Mouse (Mus musculus) midbrain, embryonic 13.5 days (tissue): ENCODE measurements around the gene Gucy2e. TPM values are rescaled to one million over a fixed set of nuclear protein-coding genes. Genes with fewer than 3 reads are reported as not detected.
A peak's percentile ranks its signal among the peaks of the same experiment; 100 is the strongest.

Experiments used
- ATAC-seq: fragments of 200-750 bp; cut with Nextera tagmentation; 2 replicates; pipeline ENCODE4 v1.8.0; 2017; ENCODE audit warnings: mild to moderate bottlenecking, moderate TSS enrichment, moderate library complexity
- H3K27ac ChIP-seq: fragments of 300-500 bp; sonication (generic); 2 replicates; pipeline ENCODE4 v1.5.1; 2015; ENCODE audit warnings: inconsistent platforms, mild to moderate bottlenecking, moderate library complexity
- H3K27me3 ChIP-seq: fragments of 300-500 bp; sonication (generic); 2 replicates; pipeline ENCODE4 v1.6.1; 2015; ENCODE audit warnings: mild to moderate bottlenecking, inconsistent platforms
- H3K36me3 ChIP-seq: fragments of 300-500 bp; sonication (generic); 2 replicates; pipeline ENCODE4 v1.6.1; 2015; ENCODE audit warnings: mild to moderate bottlenecking, inconsistent platforms
- H3K4me1 ChIP-seq: fragments of 300-500 bp; sonication (generic); replicated peaks from 2 replicates; pipeline ENCODE4 v1.6.1; 2015; ENCODE audit warnings: inconsistent platforms
- H3K4me2 ChIP-seq: fragments of 300-500 bp; sonication (generic); replicated peaks from 2 replicates; pipeline ENCODE4 v1.6.1; 2015; ENCODE audit warnings: moderate library complexity, mild to moderate bottlenecking, inconsistent platforms
- H3K4me3 ChIP-seq: fragments of 300-500 bp; sonication (generic); replicated peaks from 2 replicates; pipeline ENCODE4 v1.5.1; 2015; ENCODE audit warnings: mild to moderate bottlenecking, inconsistent platforms
- H3K9ac ChIP-seq: fragments of 300-500 bp; sonication (generic); replicated peaks from 2 replicates; pipeline ENCODE4 v1.6.1; 2015; ENCODE audit warnings: mild to moderate bottlenecking, inconsistent platforms
- H3K9me3 ChIP-seq: fragments of 300-500 bp; sonication (generic); 2 replicates; pipeline ENCODE4 v1.6.1; 2016; ENCODE audit warnings: mild to moderate bottlenecking, inconsistent platforms
- WGBS: fragments of 180-500 bp; shearing (Covaris S2); methylation state at CpG from one replicate; pipeline ENCODE4 v1.1.7; 2015; 5-methylcytosine and 5-hydroxymethylcytosine counted together
- polyA plus RNA-seq: library from polyadenylated mRNA; unstranded; fragments of >200 nt; fragmentation: Nextera tagmentation; extraction: Ambion mirVana; gene quantifications from 2 replicates; pipeline ENCODE4 v1.2.1, GENCODE M21; 2015

The Gucy2e gene
- polyA plus RNA-seq, 1 experiment from 2014 or later = 0.42 TPM

DNA sequence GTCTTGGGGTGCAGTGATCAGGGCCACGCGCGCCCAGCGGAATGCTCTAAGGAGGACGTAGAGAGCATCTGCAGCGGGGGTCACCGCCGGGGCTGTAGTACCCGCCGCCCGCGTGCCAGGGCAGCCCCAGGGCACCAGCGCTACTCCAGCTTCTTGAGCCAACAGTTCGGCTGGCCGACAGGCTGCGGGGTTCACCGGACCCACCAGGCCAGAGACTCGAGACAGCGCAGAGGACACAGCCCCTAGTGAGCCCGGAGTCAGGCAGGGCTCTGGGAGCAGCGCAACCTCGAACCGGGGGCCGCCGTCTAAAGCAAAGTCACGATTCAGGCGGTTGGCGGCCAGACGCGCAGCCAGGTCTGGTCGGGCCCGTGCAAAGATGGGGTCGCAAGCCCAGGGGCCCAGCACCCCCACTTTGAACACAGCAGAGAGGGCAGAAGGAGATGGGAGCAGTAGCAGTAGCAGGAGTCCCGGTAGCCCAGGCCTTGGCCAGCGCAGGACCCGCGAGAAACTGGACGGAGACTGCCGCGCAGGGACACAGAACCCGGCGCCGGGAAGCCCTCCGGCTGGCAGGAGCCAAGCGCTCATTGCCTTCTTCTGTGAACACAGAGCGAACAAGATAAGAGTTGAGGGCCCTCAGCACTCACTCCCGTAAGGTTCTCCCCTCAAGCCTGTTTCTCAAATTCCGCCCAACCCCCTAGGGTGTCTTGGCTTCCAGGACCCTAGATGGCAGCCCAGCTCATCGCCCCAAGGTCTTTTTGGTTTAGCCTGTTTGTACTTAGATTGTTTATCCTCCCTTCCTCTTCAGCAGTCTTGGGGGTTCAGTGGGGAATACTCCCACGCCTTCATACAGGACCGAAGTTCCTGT is 543 bp downstream of the Gucy2e start:
- WGBS = 1% methylated on average over 51 of the region's 51 CpGs
- ATAC-seq = no peak
- H3K9ac ChIP-seq = peak overlapping the region; percentile 66
- H3K4me1 ChIP-seq = peaks cover 20% of the 10 kb centered on the region
- H3K4me3 ChIP-seq = peak overlapping the region; percentile 47
- no peaks in the 10 kb centered on the region for H3K36me3 ChIP-seq
- H3K27me3 ChIP-seq = peaks cover 37% of the 10 kb centered on the region
- peak overlapping the region; percentile 78 for H3K27ac ChIP-seq
- H3K9me3 ChIP-seq = no peaks in the 10 kb centered on the region
- peak overlapping the region; percentile 71 for H3K4me2 ChIP-seq

GRCm38 (mm10) chr11:69235285-69236060 is 1.4 kb downstream of the Gucy2e start:
- peak; percentile 92 for ATAC-seq
- Histone ChIP-seq H3K4me2 (peak overlapping the region; percentile 71), H3K4me1 (peaks cover 20% of the 10 kb centered on the region), H3K27ac (peak overlapping the region; percentile 78), H3K9ac (peak overlapping the region; percentile 66), H3K4me3 (peak overlapping the region; percentile 47), H3K27me3 (peaks cover 37% of the 10 kb centered on the region), H3K9me3 (no peaks in the 10 kb centered on the region), H3K36me3 (no peaks in the 10 kb centered on the region)
- 2% methylated on average over 33 of the region's 33 CpGs for WGBS

DNA sequence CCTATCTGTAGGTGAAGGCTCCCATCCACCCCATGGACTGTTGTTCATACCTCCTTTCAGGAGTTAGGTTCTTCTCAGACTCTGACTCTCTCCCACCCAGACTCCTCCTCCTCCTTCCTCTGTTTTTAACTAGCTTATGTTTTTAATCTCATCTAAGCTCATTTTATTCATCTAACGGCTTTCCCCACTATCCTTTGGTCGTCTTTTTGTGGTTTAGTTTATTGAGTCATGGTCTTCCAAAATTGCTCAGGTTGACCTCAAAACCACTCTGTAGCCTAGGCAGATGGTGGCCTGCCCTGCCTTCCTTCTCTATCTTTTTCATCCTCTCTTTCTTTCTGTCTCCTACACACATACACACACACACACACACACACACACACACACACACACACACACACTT is 3.7 kb downstream of the Gucy2e start:
- H3K9ac ChIP-seq = no peak overlapping the region
- H3K27ac ChIP-seq = no peak overlapping the region
- ATAC-seq = no peak
- no peak overlapping the region for H3K4me2 ChIP-seq
- no peaks in the 10 kb centered on the region for H3K36me3 ChIP-seq
- H3K9me3 ChIP-seq = no peaks in the 10 kb centered on the region
- no peak overlapping the region for H3K4me3 ChIP-seq
- 79% methylated on average over 2 of the region's 2 CpGs for WGBS
- peaks cover 20% of the 10 kb centered on the region for H3K4me1 ChIP-seq
- peaks cover 37% of the 10 kb centered on the region for H3K27me3 ChIP-seq

DNA sequence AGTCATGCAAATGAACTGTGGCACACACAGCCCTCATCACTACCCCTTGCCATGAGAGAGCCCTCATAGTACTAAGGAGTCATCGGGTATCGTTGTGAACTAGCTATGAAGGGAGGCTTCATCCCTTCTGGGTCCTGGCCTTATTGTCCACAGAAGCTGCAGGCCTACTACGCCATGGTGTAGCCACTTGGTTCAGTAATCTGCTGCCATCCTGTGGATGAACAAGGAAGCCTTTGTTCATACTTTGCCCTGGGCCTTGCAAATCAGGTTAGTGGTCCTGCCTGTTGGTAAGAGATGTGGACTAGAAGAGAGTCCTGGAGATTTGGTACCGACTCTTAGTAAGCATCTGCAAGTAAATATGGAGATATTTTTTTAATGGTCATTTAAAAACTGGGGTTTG is 6.4 kb downstream of the Gucy2e start:
- no peak overlapping the region for H3K4me3 ChIP-seq
- WGBS = 80% methylated on average over 4 of the region's 4 CpGs
- H3K4me2 ChIP-seq = no peak overlapping the region
- no peak overlapping the region for H3K27ac ChIP-seq
- H3K9ac ChIP-seq = no peak overlapping the region
- H3K9me3 ChIP-seq = no peaks in the 10 kb centered on the region
- H3K4me1 ChIP-seq = peaks cover 5% of the 10 kb centered on the region
- H3K27me3 ChIP-seq = peaks cover 12% of the 10 kb centered on the region
- no peak for ATAC-seq
- H3K36me3 ChIP-seq = no peaks in the 10 kb centered on the region

DNA sequence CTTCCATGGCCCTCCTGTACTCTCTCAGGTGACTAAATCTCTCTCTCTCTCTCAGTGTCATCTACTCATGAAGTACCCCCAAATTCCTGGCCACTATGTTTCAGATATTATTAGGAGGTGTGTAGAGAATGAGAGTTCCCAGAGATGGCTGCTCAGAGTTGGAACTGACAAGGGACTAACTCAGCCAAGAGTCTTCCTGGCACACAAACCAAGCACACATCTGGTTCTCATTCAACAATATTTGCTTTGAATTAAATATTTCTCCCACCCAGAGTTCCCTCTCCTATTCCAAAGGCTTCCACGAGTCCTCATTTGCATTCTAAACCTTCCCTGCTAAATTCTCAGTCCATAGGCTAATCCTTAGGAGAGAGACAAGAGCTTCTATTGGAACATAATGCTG is 11.1 kb downstream of the Gucy2e start:
- H3K27me3 ChIP-seq = no peaks in the 10 kb centered on the region
- H3K4me1 ChIP-seq = no peaks in the 10 kb centered on the region
- ATAC-seq = no peak
- no peaks in the 10 kb centered on the region for H3K36me3 ChIP-seq
- 50% methylated on average over 1 of the region's 1 CpGs for WGBS
- no peaks in the 10 kb centered on the region for H3K9me3 ChIP-seq
- H3K27ac ChIP-seq = no peak overlapping the region
- no peak overlapping the region for H3K4me3 ChIP-seq
- H3K9ac ChIP-seq = no peak overlapping the region
- H3K4me2 ChIP-seq = no peak overlapping the region

DNA sequence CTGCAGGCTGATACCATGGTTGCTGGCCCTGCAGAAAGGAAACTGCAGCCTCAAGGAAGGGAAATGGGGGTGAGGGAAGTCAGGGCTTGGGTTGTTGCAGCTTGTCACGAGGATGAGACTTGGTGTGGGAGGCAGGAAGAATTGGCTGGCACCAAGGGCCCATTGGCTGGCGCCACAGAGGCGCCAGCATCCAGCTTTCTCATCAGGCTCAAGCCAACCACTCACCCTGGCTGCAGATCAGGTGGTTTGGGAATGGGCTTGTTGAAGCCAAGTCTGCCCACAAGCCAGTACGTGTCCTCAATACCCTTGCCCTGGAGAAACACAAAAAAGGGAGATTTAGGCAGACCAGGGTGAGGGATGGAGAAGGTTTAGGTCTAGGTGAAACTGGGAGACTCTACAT is 13.7 kb downstream of the Gucy2e start:
- H3K4me1 ChIP-seq = no peaks in the 10 kb centered on the region
- H3K4me2 ChIP-seq = no peak overlapping the region
- 87% methylated on average over 4 of the region's 4 CpGs for WGBS
- no peaks in the 10 kb centered on the region for H3K36me3 ChIP-seq
- no peaks in the 10 kb centered on the region; the same call in 1 of the 2 replicates for H3K27me3 ChIP-seq
- H3K27ac ChIP-seq = no peak overlapping the region
- no peaks in the 10 kb centered on the region for H3K9me3 ChIP-seq
- no peak for ATAC-seq
- no peak overlapping the region for H3K9ac ChIP-seq
- no peak overlapping the region for H3K4me3 ChIP-seq

- ATAC-seq = no peak
- 75% methylated on average over 4 of the region's 4 CpGs for WGBS
These were observed 15.8 kb downstream of the Gucy2e start for GRCm38 (mm10) chr11:69221070-69221469.

DNA sequence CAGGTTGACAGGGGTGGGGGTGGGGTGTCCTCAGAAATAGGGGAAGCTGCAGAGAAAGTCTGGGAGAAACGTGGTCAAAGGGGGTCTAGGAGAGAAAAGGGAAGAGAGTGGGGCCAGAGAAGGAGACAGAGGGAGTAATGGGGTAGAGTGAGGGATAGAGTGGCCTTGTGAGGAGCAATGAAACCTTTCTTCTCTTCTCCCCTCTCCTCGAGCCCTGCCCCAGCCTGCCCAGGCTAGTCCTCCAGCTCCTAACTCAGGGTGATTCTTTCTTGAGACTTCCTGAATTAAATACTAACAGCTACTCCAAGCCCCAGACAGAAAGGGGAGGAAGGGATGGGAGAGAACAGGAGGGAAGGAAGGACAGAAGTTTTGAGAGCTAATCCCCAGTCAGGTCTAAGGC is 18.2 kb downstream of the Gucy2e start:
- no peaks in the 10 kb centered on the region for H3K4me1 ChIP-seq
- H3K9ac ChIP-seq = no peak overlapping the region
- H3K27me3 ChIP-seq = no peaks in the 10 kb centered on the region; the same call in 1 of the 2 replicates
- H3K27ac ChIP-seq = no peak overlapping the region
- no peaks in the 10 kb centered on the region for H3K9me3 ChIP-seq
- H3K36me3 ChIP-seq = no peaks in the 10 kb centered on the region
- 64% methylated on average over 2 of the region's 2 CpGs for WGBS
- no peak overlapping the region for H3K4me3 ChIP-seq
- no peak for ATAC-seq
- no peak overlapping the region for H3K4me2 ChIP-seq

More at GRCm38 (mm10) chr11:69221070-69221469, 15.8 kb downstream of the Gucy2e start:
- Histone ChIP-seq H3K9me3 (no peaks in the 10 kb centered on the region), H3K4me1 (no peaks in the 10 kb centered on the region), H3K27ac (no peak overlapping the region), H3K4me2 (no peak overlapping the region), H3K27me3 (no peaks in the 10 kb centered on the region; the same call in 1 of the 2 replicates), H3K9ac (no peak overlapping the region), H3K4me3 (no peak overlapping the region), H3K36me3 (no peaks in the 10 kb centered on the region)

GRCm38 (mm10) chr11:69217411-69217810 is 19.4 kb downstream of the Gucy2e start:
- Histone ChIP-seq H3K4me3 (no peak overlapping the region), H3K27ac (no peak overlapping the region), H3K36me3 (no peaks in the 10 kb centered on the region), H3K27me3 (no peaks in the 10 kb centered on the region; the same call in 1 of the 2 replicates), H3K4me2 (no peak overlapping the region), H3K9ac (no peak overlapping the region), H3K9me3 (no peaks in the 10 kb centered on the region), H3K4me1 (no peaks in the 10 kb centered on the region)
- no peak for ATAC-seq
- 90% methylated on average over 5 of the region's 5 CpGs for WGBS

GRCm38 (mm10) chr11:69211431-69211830 is 25.4 kb downstream of the Gucy2e start:
- Histone ChIP-seq H3K9me3 (no peaks in the 10 kb centered on the region), H3K4me2 (peak overlapping the region; percentile 44), H3K27me3 (no peaks in the 10 kb centered on the region), H3K27ac (no peak overlapping the region; the same call in 1 of the 2 replicates), H3K9ac (no peak overlapping the region), H3K36me3 (no peaks in the 10 kb centered on the region), H3K4me1 (no peaks in the 10 kb centered on the region), H3K4me3 (peak overlapping the region; percentile 39)
- peak; percentile 60 for ATAC-seq
- 31% methylated on average over 2 of the region's 2 CpGs for WGBS

- Histone ChIP-seq H3K27ac (no peak overlapping the region), H3K4me3 (no peak overlapping the region), H3K4me2 (no peak overlapping the region), H3K36me3 (no peaks in the 10 kb centered on the region), H3K9ac (no peak overlapping the region), H3K4me1 (no peaks in the 10 kb centered on the region), H3K27me3 (peaks cover 13% of the 10 kb centered on the region), H3K9me3 (no peaks in the 10 kb centered on the region)
- 90% methylated on average over 13 of the region's 13 CpGs for WGBS
- ATAC-seq = no peak
These were observed 34.2 kb downstream of the Gucy2e start for GRCm38 (mm10) chr11:69202469-69203230.
